Mouse (Mus musculus) MN1 (cell line): ENCODE measurements around the gene Lgr6.

ENCODE experiments used
- DNase-seq: peaks from one replicate; pipeline ENCODE4 v3.0.0-alpha.2; 2016; ENCODE audit warnings: low spot score

Lgr6 gene

GRCm38 (mm10) chr1:135076470-135076869, 28.6 kb downstream of the Lgr6 start:
- no peak for DNase-seq

GRCm38 (mm10) chr1:135075270-135075669, 29.8 kb downstream of the Lgr6 start:
- DNase-seq, result no peak

- DNase-seq, result no peak
Measured at GRCm38 (mm10) chr1:135072643-135073042, 32.4 kb downstream of the Lgr6 start.

- DNase-seq, result no peak
Measured at GRCm38 (mm10) chr1:135069841-135070240, 35.2 kb downstream of the Lgr6 start.

- no peak for DNase-seq
Measured at GRCm38 (mm10) chr1:135064525-135064924, 40.6 kb downstream of the Lgr6 start.

GRCm38 (mm10) chr1:135062936-135063335, 42.1 kb downstream of the Lgr6 start:
- no peak for DNase-seq

- no peak for DNase-seq
Measured at GRCm38 (mm10) chr1:135061300-135061699, 43.8 kb downstream of the Lgr6 start.

GRCm38 (mm10) chr1:135060174-135060573, 44.9 kb downstream of the Lgr6 start:
- DNase-seq, result no peak

GRCm38 (mm10) chr1:135056901-135057300, 48.2 kb downstream of the Lgr6 start:
- DNase-seq, result no peak

- DNase-seq, result no peak
Measured at GRCm38 (mm10) chr1:135054121-135054520, 51.0 kb downstream of the Lgr6 start.

GRCm38 (mm10) chr1:135044439-135044838, 60.6 kb downstream of the Lgr6 start:
- no peak for DNase-seq

GRCm38 (mm10) chr1:135036297-135036696, 68.8 kb downstream of the Lgr6 start:
- no peak for DNase-seq

- DNase-seq, result no peak
Measured at GRCm38 (mm10) chr1:135032658-135033057, 72.4 kb downstream of the Lgr6 start.

- no peak for DNase-seq
Measured at GRCm38 (mm10) chr1:135030121-135030520, 75.0 kb downstream of the Lgr6 start.

GRCm38 (mm10) chr1:135026275-135026674, 78.8 kb downstream of the Lgr6 start:
- DNase-seq, result no peak

GRCm38 (mm10) chr1:135023583-135023982, 81.5 kb downstream of the Lgr6 start:
- DNase-seq, result no peak

- no peak for DNase-seq
Measured at GRCm38 (mm10) chr1:135021936-135022335, 83.1 kb downstream of the Lgr6 start.

GRCm38 (mm10) chr1:135020970-135021369, 84.1 kb downstream of the Lgr6 start:
- no peak for DNase-seq

GRCm38 (mm10) chr1:135020281-135020940, 84.7 kb downstream of the Lgr6 start:
- DNase-seq, result no peak

- DNase-seq, result no peak
Measured at GRCm38 (mm10) chr1:135019775-135020167, 85.3 kb downstream of the Lgr6 start.

GRCm38 (mm10) chr1:135019087-135019774, 85.8 kb downstream of the Lgr6 start:
- peak; percentile 49 for DNase-seq

GRCm38 (mm10) chr1:135017656-135018015, 87.4 kb downstream of the Lgr6 start:
- DNase-seq, result no peak

- no peak for DNase-seq
Measured at GRCm38 (mm10) chr1:135016907-135017655, 88.0 kb downstream of the Lgr6 start.
